Mouse (Mus musculus) left cerebral cortex, adult 18-20 months (tissue): ENCODE data around the gene Hmgcll1. TPM values are rescaled to one million over a fixed set of nuclear protein-coding genes. Genes with fewer than 3 reads are reported as not detected.
"Not testable (repeated sequence)": the region's sequence is repeated elsewhere in the genome, so short reads cannot be mapped to it uniquely, and the experiment has no call there.

Source experiments
- DNase-seq, 2 experiments: peaks; one replicate each; pipeline ENCODE4 v3.0.0; 2021 to 2022; ENCODE audit warnings: low spot score in 2 of 2, mixed read lengths in 1 of 2
- total RNA-seq, 2 experiments: library from RNA; stranded (reverse); gene quantifications; 2 replicates each; pipeline ENCODE4 v1.2.3; 2021

Hmgcll1 gene
- total RNA-seq, 2 experiments from 2014 or later = 16.4 to 16.9 TPM

DNA sequence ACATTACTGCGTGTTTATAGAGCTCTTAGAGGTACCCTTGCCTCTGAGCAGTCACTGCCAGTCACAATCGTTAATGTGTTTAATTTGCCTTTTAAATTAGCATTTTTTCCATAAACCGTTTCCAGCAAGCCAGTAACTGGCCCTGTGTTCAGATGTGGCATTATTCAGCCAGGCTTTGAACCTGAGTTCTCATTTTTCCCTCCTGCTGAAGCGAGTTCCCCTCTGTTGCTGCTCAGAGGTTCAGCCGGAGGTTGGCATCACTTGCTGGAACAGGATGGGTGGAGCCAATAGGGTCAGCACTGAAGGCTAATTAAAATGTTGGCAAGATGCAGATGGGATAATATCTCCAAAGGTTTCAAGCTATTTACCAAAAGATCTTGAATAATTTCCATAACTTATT, 28.7 kb downstream of the Hmgcll1 start:
- no peak for DNase-seq

DNA sequence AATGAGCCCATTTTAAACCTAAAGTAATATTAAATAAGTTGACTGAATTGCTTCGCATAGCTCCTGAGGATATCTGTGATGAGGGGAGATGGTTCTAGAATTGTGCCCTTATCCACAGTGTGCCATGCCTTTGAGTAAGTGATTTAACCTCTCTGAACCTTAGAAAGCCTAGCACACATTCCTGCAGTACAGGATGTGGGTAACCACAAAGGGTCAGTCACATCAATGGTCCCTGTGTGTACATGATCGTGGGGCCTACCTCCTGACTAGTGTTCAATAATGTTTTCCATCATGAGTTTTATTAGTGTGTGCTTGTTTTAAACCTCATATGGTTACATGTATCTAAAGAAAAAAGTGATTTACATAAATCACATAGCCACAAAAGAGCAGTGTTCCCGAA, 46.3 kb downstream of the Hmgcll1 start:
- DNase-seq = no peak

DNA sequence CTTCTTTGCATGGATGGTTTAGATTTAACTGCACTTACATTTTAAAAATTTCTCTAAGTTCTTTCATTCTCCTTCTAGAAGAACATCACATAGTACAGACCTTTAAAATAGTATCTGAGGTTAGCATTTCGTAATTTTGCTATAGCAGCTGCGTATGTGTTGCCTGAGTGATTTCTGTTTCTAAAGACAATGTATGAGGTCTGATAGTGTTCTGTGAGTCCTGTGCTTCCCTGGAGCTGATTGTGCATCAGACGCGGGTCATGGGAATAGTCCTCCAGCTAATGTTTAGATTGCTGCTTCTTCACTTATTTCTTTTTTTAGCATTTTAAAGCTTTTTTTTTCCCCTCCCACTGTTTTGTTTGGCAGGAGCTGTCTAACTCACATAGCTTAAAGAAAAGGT, 46.8 kb downstream of the Hmgcll1 start:
- DNase-seq = no peak

DNA sequence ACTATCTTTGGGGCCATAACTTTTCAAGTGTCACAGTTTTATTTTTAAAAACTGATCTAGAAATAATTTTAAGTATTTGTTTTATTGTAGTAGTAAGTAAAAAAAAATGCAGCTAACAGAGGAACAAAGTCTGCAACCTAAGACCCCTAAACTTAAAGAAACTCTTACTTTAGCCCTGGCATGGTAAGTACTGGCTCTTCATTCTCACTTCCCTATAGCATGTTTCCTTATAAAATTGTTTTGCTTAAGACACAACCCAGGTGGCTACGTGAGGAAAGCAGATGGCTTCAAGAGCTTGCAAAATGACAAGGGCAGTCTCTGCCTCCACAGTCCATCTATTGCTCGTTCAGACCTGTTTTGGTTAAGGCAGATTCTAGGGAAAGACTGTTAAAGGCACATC, 49.5 kb downstream of the Hmgcll1 start:
- DNase-seq = no peak

DNA sequence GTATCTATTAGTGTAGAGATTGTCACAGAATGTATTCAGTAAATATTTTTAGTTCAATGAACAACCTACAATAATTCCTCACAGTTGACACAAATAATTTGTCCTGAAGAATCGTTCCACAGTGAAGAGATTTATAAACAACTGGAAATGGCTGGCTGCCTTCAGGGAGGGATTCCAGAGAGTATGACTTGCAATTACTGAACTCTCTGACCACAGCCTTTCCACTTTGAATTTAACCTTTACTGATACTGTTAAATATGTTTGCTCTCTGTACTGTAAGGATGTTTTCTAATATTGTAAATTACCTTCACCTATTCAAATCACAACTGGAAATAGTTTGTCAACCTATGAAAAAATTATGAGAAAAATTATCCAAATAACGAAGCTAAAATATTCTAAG, 76.9 kb downstream of the Hmgcll1 start:
- no peak for DNase-seq

DNA sequence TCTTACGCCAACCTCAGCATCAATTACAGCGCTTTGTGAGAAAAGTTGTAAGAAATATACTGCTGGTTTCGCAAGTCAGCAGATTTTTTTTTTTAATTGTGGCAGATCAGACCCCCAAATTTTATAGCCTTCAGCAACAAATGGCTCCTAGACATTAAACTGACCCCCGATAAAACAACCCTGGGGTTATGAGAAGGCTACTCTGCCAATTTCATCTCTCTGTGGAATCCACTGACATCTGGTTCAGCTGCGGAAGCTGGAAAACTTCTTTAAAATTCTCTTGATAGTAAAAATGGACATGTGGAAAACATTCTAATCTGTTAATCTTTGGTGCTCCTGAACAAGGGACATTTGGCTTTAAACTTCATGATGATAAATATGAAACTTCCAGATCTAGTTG, 82.6 kb downstream of the Hmgcll1 start:
- no peak for DNase-seq

DNA sequence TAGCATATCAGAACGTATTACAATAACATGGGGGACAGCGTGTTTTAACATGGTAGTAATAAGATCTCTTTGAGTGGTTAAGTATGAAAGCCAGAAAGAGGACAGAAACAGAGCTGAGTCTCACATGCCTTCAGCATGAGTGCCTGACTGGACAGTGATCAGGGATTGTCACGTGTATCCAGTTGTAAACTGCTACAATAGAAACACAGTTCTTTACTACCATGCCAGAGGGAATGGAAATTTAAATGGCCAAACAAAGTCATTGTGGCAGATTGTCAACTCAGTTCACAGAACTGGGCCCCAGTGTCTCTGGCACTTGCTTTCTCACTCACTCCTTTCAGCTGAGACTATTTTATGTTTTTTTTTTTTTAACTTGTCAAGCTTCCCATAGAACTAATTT, 85.3 kb downstream of the Hmgcll1 start:
- no peak for DNase-seq

DNA sequence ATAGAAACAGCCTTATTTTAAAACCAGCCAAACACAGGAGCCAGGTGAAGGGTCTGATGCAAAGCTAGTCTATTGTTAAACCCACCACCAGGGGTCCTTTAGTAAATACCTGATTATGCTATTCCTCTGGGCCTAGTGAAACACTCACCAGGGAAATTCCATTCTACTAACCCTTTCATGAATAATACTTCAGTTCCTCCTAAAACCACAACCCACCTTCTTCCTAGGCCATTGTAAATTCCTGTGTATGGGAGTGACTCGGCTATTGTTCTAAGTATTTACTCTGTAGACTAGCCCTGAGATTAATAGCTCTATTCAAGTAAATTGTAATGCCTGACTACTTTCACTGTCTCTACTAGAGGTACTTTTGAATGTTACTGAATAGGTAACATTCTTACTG, 89.8 kb downstream of the Hmgcll1 start:
- not testable (repeated sequence) for DNase-seq

DNA sequence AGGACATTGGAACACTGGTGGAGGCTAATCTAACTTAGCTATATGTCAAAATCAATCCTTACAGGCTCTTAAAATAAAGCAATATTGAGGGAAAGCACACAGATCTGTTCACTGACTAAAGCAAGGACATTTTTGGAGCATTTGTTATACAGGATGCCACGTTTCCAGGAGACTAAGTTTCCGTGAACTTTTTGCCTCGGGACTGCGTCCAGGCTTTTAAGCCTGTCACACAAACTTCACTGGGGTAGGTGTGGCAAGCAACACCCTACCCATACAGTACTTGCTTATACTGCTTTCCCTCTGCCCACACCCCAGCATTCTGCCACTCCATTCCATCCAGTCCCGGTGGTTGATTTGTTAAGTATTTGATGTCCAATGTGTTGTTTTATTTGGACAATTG, 90.2 kb downstream of the Hmgcll1 start:
- no peak for DNase-seq

DNA sequence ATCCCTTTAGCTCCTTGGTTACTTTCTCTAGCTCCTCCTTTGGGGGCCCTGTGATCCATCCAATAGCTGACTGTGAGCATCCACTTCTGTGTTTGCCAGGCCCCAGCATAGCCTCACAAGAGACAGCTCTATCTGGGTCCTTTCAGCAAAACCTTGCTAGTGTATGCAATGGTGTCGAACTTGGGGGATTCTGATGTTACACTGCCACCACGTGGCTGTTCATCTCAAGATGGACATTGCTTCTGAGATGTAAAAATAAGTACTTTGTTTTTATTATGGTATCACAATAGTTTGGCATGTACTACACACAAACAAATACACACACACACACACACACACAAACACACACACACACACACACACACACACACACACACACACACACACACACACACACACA, 108.2 kb downstream of the Hmgcll1 start:
- peak; percentile 62 to 67 for DNase-seq

DNA sequence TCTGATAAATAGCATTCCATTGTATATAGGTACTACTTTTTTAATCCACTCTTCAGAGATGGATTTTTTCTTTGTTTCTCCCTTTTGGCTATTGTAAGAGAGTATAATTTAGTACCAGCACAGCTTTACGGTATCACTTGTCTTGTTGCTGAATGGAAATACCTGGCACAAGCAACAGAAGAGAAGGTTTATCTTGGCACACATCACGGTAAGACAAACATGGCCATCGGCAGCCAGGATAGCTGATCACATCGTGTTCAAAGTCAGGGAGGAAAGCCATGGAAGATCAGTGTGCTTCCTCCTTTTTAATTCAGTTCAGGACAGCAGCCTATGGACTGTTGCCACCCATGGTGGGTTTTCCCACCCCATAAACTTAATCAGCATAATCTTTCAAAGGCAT, 109.6 kb downstream of the Hmgcll1 start:
- DNase-seq = no peak

DNA sequence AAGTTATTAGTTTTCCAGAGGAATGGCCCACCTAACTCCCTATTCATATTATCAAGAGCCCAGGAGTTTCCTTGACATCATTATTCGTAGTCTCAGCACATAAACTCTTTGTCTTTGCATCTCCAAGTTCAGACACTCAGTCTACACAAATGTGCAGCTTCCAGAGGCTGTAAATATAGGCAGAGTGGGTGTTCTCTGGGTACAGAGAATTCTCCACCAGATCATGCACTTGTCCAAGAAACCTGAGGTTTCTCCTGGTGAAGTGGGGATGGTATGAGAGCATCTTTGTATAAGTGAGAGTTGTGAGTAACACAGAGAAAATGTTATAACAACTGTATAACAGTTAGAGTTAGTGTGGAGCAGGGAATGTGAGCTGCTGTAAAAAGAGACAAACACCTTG, 114.7 kb downstream of the Hmgcll1 start:
- no peak for DNase-seq

DNA sequence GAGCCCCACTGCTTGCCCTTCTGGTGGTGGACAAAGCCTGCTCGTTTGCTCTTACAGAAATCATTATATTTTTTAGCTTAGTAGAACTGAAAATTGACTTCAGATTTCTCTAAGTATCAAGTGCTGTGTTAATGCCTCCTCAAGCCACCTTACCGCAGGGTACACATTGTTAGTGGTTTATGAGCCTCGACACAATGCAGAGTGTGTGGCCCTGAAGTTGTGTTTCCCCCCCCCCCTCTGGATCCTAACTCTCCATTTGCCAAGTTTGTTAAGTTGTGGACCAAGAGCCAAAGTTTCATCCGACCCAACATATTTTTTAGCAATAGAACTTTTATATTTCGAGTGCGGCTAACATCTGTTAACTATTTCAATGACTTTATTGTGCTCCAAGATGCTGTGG, 119.4 kb downstream of the Hmgcll1 start:
- no peak for DNase-seq

DNA sequence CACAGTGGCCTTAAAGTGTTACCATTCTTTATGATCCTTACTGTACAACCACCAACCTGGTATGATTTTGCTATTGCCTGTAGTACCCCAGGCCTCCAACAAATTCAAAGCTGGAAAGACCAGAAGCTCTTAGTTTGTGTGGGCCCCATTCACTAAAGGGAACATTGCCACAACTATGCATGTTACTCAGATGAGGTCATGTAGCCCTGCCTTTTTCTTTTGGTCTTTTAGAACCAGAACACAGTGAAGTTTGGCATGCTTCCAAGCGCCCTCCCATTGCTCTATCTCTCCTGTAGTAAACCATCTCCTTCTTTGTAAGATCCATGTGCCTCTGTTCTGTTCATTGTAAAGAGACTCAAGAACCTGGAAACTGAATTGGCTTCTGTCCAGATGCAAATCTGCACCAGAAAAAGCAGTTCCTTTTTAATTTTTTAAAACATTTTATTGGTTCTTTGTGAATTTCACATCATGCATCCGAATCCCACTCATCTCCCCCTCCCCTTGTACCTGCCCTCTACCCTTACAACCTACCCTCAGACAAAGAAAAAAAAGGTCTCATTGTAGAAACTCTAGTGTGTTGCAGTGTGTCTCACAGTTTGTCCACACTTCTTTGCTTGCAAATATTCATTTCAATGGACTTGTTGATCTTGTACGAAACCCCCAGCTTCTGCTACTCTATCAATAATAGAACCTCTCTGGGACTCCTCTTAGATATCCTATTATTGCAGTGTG, 123.9 kb downstream of the Hmgcll1 start:
- no peak for DNase-seq

DNA sequence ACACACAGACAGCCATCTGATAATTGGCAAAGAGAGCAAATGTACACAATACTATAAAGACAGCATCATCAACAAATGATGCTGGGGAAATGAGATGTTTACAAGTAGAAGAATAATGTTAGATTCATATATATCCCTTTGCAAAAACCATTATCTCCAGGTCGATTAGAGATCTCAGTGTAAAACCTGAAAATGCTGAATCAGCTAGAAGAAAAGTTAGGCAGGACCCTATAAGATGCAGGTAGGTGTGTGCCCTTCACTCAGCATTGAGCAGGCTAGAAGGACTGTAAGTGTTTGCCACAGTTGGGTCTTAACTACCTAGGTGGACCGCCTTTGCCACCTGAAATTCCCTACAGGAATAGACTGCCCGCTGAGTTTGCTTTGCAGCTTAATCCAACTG, 130.9 kb downstream of the Hmgcll1 start:
- no peak for DNase-seq

DNA sequence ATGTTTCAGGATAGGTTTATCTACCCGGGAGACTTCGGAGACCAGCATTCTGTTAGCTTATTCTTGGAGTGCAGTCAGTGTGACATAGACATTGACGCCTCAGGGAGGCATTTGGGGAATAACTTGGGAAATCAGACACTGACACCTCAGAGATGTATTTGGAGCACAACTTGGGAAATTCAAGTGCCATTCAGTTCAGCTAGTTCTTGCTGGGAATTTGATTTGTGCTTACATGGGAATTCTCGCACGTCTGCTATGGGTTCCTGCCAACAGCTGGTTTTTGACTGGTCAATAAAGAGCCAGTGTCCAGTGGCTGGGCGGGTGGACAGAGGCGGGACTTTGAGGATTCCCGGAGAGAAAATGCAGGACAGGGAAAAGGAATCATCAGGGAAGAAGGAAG, 147.8 kb downstream of the Hmgcll1 start:
- DNase-seq = no peak

DNA sequence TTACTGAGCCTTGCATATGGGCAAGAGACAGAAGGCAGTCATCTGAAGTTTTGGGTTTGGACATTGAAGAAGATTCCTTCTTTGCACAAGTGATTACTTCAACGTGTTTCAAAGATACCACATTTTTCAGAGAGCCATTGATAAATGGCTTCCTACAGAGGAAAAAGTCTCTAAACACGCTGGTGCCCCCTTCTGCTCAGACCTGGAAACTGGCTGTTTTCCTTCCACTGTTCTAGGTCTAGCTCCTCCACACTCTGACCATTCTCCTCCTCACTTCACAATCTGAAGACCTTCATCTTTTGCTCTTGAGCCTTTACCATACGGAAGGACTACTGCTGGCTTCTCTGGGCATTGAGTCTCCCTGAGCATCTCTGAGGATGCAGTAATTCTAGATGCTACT, 153.7 kb downstream of the Hmgcll1 start:
- DNase-seq = peak; percentile 13 to 23

DNA sequence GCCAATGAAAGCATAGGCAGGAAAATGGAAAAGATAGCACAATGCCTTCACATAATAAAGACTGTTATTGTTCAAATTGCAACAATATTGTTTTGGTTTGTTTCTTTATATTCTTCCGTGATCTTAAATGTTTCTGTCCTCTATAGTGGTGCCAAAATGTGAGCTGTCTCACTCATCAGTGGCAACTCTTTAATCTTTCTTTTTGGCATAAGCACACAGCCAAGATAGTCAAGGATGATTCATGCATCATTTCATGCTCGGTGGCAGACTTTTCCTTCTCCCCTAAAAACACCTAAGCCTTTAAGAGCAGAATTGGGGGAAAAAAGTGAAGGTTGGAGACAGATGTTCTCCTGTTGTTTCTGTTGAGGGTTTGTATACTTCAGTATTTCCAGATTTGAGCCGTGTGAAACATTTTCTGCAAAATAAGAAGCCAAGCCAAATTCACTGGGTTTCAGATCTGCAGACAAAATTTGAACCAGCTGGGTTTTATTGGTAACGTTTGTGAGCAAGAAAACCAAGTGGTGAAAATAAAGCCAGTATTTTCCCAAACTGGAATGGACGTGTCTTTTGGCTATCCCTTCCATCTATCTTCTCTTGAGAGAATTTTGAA, 158.1 kb downstream of the Hmgcll1 start:
- no peak for DNase-seq

DNA sequence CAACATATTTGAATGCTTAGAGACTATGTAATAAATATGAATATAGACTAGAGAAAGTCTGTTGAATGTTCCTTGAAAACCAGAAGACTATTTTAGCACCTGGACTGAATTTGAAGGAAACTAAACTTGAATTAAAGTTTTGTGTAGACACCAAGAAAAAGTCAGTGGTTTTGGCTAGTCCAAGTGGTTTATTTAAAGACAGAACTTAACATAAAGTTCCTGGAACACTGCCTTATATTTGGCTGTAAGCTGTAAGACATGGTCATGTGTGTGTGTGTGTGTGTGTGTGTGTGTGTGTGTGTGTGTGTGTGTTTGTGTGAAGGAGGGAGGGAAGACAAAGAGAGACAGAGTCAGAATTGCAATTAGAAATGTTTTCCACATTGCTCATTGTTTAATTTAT, 164.6 kb downstream of the Hmgcll1 start:
- DNase-seq = no peak
